Mouse (Mus musculus) adipocyte (in vitro differentiated cells): Measurements from ENCODE around the gene Zfp131.
"Not testable (repeated sequence)": the region's sequence is repeated elsewhere in the genome, so short reads cannot be mapped to it uniquely, and the experiment has no call there.

Experiments used
- DNase-seq: peaks from one replicate; pipeline ENCODE4 v3.0.0-alpha.2; 2016; ENCODE audit warnings: low spot score

The Zfp131 gene

DNA sequence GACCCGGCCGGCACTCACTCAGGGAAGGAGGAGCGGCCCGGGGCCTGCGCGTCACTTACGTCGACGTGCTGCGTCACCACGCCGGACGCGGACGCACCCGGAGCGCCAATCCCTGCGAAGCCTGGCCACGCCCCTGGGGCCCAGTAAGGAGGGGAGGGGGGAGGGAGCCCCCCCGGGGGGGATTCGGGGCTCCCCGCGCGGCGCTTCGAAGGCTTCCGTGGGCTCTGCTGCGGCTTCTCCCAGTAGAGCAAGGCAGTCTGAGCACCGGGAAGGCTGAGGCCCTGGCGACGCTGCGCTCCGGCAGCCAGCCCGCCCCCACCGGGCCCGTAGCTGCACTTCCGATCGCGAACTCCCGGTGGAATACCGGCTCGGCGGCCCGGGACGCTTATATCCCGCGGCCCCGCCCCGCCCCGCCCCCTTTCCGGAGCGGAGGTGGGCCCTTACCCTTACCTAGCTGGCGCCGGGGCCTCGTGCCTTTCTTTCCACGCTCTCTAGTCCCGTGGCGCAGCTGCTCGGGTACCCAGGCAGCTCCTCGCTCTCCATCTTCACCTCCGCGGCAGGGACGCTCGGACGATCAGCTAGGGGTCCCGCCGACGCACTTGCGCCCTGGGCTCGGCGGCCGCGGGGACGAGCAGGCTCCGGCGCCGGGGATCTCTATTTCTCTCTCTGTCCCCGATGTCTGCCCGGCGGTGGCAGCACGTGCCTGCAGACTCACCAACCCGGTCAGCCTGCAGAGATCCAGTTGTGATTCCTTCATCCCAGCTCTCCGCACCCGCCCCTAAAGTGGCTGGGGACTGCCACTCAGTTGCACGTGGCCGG is at the start of gene Zfp131:
TSS of gene Zfp131 (minus strand) at position 129 of the 819 bp plus-strand sequence.
- DNase-seq: peak; percentile 92

GRCm38 (mm10) chr13:119839982-119840381 is 49.3 kb upstream of the Zfp131 start:
- DNase-seq: not testable (repeated sequence)

GRCm38 (mm10) chr13:119837719-119838337 is 47.1 kb upstream of the Zfp131 start:
- not testable (repeated sequence) for DNase-seq

DNA sequence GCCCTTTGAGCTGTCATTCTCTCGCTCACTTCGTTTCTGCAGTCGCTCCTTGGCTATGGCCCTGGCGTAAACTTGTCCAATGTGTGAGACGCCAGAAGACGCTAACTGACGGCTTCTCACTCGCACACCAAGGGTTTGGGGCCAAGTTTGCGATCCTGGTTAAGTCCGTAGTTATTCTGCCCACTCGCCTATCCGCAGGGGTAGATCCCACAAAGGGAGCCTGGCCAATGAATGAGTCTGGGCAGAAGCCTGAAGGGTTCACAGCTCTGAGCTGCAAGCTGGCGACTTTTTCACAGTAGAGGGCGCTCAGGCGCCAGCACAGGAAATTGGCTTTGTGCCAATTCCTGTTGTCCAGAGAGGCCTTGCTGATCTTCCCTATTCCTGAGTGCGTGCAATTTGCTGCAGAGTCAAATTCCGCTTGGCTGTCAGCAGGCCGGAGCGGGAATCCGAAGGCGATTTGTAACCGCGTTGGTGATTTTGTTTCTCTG is 45.7 kb upstream of the Zfp131 start:
- DNase-seq: not testable (repeated sequence)

DNA sequence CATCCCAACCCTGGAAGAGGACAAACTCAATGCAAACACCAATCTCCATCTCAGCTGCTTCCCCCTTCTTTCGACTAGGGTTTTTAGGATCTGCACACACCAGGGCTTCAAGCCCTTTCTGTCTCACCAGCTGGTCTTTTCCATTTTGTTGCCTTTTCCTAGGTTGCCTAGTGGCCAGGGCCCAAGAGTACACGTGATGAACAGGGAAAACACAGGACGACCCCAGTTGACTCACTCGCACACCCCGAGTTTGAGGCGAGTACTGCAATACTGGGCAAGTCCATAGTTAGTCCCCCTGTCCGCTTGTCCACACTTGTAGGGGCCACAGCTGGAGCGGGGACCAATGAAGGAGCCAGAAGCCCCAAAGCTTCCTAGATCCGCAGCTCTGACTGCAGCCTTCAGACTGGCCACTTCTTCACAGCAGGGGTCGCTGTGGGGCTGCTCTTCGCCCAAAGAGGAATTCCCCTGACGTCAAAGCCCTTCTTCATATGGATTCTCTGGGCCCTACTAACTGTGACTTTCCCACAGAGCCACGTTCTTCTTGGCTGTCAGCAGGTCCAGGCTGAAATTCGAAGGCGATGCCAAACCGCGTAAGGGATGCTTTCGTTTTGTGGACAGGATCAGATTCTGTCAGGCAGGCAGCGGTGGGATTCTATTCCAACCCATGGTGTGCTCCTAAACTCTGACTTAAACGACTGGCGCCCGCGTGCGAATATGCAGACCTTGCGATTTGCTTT is 44.8 kb upstream of the Zfp131 start, which contains the start of gene D13Ertd608e:
TSS of gene D13Ertd608e (plus strand) at position 687 of the 737 bp plus-strand sequence.
- not testable (repeated sequence) for DNase-seq

- not testable (repeated sequence) for DNase-seq
These were observed 39.4 kb upstream of the Zfp131 start, which contains the start of gene AF067063 for GRCm38 (mm10) chr13:119830116-119830515. Gene AF067063, minus strand, starts transcription at chr13:119830216.

DNA sequence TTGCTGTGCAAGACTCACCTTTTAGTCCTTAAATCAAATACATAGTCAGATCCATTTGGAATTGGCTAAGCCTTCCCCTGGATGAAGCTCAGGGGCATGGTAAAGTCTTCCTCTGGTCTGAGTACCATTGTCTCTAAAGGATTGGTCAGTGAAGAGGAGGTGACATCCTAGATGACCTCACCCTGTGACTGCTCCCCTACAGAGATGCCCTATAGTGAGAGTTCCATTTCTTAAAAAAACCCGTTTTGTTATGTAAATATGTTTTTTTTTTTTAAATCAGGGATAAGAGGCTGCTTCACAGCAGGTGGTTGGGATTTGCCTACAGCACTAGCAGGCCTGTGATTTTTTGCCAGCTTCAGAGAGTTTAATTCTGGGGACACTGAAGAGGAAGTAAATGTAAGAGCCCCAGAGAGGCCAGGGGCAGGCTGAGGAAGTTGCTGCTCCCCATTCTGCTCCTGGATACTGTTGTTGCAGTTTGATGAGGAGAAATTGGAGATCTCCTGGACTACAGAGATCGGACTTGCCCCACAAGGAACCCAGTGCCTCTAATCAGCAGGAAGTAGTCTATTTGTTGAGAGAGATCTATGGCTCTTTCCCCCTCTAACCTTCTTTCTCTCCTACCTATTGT is 27.0 kb upstream of the Zfp131 start:
- DNase-seq: no peak

GRCm38 (mm10) chr13:119816798-119817197 is 26.1 kb upstream of the Zfp131 start:
- DNase-seq: no peak

DNA sequence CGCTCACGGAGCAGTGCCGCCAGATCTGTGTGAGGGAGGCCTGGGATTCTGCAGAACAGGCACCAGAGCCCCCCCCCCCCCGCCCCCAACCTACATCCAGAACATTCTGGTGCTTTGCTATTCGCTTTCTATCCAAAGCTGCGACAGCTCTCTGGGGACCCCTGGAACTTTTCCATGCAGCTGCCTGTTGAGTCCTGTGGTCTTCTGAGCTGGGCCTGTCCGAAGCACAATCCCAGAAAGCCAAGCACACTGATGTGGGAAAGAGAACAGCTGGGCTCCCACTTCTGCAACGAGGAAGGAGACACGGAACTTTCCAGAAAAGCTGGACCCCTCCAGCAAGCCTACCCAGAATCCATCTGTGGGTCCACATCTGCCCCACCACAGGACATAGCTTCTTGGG is 19.3 kb upstream of the Zfp131 start:
- DNase-seq: no peak

DNA sequence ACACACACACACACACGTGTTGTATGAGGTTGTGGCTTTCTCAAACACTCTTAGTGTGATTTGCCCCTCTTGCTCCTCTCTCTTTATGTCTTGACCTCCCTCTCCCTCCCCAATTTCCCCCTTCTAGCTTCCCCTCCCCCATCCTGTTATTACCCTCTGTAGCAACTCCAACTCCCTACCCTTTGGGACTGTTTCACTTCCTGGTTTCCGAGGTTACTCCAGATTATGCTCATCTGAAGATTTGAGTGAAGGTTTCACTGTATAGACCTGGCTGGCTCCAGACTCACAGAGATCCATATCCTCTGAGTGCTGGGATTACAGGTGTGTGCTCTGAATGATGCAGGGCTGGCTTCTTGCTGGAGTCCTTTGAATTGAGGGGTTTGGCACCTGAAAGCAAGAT is 18.2 kb upstream of the Zfp131 start:
- no peak for DNase-seq

DNA sequence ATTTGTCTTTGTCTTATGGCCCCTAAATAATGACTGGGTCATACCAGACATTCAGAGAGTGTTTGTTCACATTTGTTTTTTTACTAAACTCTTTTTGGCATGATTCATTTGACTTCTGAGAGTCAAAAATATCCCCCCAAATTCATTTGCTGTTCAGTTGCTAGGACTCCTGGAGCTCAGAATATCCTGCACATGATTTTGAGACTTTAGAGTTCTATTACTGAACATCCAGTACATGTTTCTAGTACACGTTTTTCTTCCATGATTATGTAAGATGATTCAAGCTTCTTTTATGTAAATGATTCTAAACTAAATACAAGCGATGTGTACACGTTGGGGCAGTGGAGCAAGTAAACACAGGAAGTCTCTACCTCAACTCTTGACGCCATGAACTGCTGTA is 7.0 kb upstream of the Zfp131 start:
- DNase-seq: no peak

GRCm38 (mm10) chr13:119792791-119793404 is 2.2 kb upstream of the Zfp131 start:
- DNase-seq: no peak

DNA sequence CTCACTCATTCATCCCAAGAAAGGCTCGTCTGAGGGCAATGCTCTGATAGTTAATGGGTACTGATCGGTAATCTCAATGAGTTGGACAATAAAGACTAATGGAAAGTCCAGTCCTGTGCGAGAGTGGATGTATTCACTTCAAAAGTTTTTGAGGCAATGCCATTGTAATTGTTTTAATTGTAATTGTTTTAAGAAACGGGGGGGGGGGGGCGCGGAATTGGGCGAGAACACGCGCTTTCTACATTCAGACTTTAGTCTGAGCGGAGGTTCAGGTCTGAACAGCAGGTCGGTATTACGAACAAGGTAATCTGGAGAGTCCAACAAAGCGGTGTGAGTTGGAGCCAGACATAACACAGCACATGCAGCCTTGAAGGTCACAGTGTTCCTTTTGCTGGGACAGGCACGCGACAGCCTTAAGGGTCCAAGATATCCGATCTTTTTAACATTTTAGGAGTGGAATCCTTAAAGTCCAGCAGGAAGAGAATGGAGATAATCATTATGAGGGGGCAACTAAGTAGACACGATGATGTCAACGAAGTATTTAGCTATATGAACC is 969 bp upstream of the Zfp131 start:
- no peak for DNase-seq

DNA sequence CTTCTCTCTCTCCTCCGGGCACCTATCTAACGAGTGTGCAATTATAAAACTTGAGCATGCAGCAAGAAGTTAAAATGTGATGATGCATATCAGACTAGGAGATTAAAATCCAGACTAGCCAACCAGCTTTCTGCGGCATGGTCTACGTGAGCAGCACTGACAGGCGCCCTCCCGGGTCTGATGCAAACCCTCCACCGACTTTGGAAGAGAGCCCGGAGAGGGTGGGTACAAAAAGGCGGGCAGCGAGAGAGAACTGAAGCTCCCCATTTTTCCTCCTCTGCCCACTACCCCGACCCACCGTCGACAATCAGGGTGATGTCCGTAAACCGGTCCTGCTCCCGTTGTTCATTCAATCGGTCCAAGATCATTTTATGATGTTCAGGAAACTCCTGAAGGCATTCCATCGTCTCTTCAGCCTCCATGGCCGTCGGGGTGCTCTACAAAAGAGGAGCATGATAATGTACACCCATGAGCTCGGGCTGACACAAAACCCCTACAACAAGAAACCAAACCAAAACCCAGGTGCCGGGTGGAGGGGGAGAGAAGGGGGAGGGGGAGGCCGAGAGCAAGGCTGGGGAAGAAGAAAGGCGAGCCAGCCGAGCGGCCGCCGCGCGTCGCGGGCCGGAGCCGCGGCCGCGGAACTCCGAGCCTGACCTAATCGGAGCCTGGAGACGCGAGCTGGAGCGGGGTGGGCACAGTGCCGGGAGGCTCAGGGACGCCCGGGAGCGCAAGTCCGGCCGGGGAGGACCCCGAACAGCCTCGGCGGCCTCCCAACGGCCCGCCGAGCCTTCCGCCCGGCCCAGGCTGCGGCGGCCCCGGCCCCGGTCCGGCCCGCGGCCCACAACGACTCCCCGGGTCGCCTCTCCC is 605 bp downstream of the Zfp131 start:
- DNase-seq: peak; percentile 57

- DNase-seq: no peak
These were observed 7.1 kb downstream of the Zfp131 start for GRCm38 (mm10) chr13:119783581-119783980.

GRCm38 (mm10) chr13:119768541-119768940 is 22.1 kb downstream of the Zfp131 start:
- no peak for DNase-seq

DNA sequence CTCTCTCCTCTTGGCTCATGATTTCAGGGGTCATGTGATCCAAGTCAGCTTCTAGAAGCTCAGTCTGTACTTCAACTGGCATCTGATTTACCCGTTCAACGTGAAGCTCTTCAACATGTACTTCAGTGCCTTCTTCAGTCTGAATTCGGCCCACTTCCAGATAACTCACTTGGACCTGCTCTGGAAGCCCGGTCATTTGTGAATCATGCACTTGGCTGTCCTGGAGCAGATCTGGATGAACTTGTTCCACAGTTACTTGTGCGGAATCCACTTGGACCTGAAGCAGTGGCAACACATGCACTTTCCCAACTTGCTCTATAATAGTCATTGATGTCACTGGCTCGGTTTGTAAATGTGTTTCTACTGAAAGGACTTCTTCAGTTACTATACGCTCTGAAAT is 24.2 kb downstream of the Zfp131 start:
- DNase-seq: no peak

- DNase-seq: peak; percentile 15
These were observed 33.9 kb downstream of the Zfp131 start for GRCm38 (mm10) chr13:119756831-119757230.

GRCm38 (mm10) chr13:119755681-119756471 is 34.8 kb downstream of the Zfp131 start, which contains the start of gene Nim1k:
Gene Nim1k, minus strand, starts transcription at chr13:119755882.
- peak; percentile 79 for DNase-seq
